ENCODE assay signal across 9 mouse cellular contexts in the genomic region with DNA sequence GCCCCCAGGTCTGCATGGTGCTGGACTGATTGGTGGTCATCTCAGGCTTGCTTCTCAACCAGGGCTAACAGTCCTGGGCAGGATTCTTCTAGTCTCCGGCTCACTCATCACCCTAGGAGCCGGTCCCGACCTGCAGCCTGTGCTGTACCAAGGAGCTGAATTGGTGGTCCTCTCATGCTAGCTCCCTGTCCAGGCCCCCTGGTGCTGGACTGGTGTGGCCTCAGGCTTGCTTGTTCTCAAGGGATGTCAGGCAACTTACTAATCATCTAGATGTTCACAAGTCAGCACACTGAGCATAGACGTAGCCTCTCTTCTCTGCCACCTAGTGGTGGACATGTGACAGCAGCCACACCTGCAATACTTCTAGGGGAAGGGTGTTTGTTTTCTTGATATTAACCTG. TPM values are rescaled to one million over a fixed set of nuclear protein-coding genes. Genes with fewer than 3 reads are reported as not detected.
DNase-seq lines count a peak whose midpoint lies in the region; ATAC-seq and TF ChIP-seq lines count a peak whose summit lies in the region.
"Had no signal": no experiment of that assay in that cellular context is flagged by ENCODE, and none has a peak within 500 bp of the region (broad histone marks: within the 10 kb centered on the region; RNA-seq: fewer than 3 reads in every experiment).

No protein-coding gene starts in this region.

- peaks cover 6% of the 10 kb centered on the region for H3K27me3 ChIP-seq in heart, embryonic 11.5 days (ENCODE audit: control insufficient read depth, insufficient read depth, low read length)
- H3K27me3 ChIP-seq in ES-Bruce4 (ENCODE audit: control insufficient read depth, insufficient read depth, low read length, poor library complexity, severe bottlenecking) = no peaks in the 10 kb centered on the region
- H3K27me3 ChIP-seq in hindbrain, embryonic 13.5 days = peaks cover 53% of the 10 kb centered on the region
- H3K27me3 ChIP-seq in liver, embryonic 13.5 days = 0 out of 2 replicates have a peak, but pooled peaks cover 2% of the 10 kb centered on the region
- peaks cover 17% of the 10 kb centered on the region for H3K27me3 ChIP-seq in neural tube, embryonic 13.5 days

- WGBS in heart, embryonic 11.5 days (ENCODE audit: insufficient replicate concordance) = 54% methylated on average over 4 of the region's 4 CpGs
- WGBS in hindbrain, embryonic 13.5 days = 68% methylated on average over 4 of the region's 4 CpGs
- WGBS in liver, embryonic 13.5 days (ENCODE audit: insufficient replicate concordance) = 51% methylated on average over 4 of the region's 4 CpGs
- 63% methylated on average over 4 of the region's 4 CpGs for WGBS in neural tube, embryonic 13.5 days

- no peak overlapping the region for H3K4me3 ChIP-seq in heart, embryonic 11.5 days (ENCODE audit: low read depth, low read length)
- H3K4me3 ChIP-seq in ES-Bruce4 (ENCODE audit: low read depth, low read length) = no peak overlapping the region
- H3K4me3 ChIP-seq in hindbrain, embryonic 13.5 days = no peak overlapping the region
- H3K4me3 ChIP-seq in liver, embryonic 13.5 days (replicated peaks) = no peak overlapping the region
- H3K4me3 ChIP-seq in neural tube, embryonic 13.5 days = no peak overlapping the region

- no peaks in the 10 kb centered on the region for H3K9me3 ChIP-seq in heart, embryonic 11.5 days (replicated peaks; ENCODE audit: control insufficient read depth, low read length)
- H3K9me3 ChIP-seq in ES-Bruce4 (replicated peaks; ENCODE audit: control insufficient read depth, insufficient read depth, low read length, poor library complexity, severe bottlenecking) = no peaks in the 10 kb centered on the region
- H3K9me3 ChIP-seq in hindbrain, embryonic 13.5 days = no peaks in the 10 kb centered on the region
- no peaks in the 10 kb centered on the region for H3K9me3 ChIP-seq in liver, embryonic 13.5 days (replicated peaks)
- H3K9me3 ChIP-seq in neural tube, embryonic 13.5 days = no peaks in the 10 kb centered on the region

- TF ChIP-seq EP300 in ES-Bruce4 (IDR thresholded peaks at IDR 0.05; ENCODE audit: insufficient read depth, low read depth, low read length) = no peak

- intact Hi-C loops in heart, postnatal 25 days (cut with DNase I) = loop anchor here (10.0 kb wide), 1 partner anchor 588 kb away; a partner anchor contains a TSS

- no peaks in the 10 kb centered on the region for H3K4me1 ChIP-seq in heart, embryonic 11.5 days (ENCODE audit: control insufficient read depth, insufficient read depth, low read length)
- no peaks in the 10 kb centered on the region for H3K4me1 ChIP-seq in ES-Bruce4 (ENCODE audit: control insufficient read depth, insufficient read depth, low read length)
- H3K4me1 ChIP-seq in hindbrain, embryonic 13.5 days (replicated peaks) = no peaks in the 10 kb centered on the region
- peaks cover 3% of the 10 kb centered on the region; the same call in 1 of the 2 replicates for H3K4me1 ChIP-seq in liver, embryonic 13.5 days (replicated peaks)
- H3K4me1 ChIP-seq in neural tube, embryonic 13.5 days (replicated peaks) = no peaks in the 10 kb centered on the region

- no peak for DNase-seq in heart, postnatal 25 days (ENCODE audit: low spot score)
- DNase-seq in embryo, embryonic 10 days (ENCODE audit: low spot score) = peak; percentile 76
- DNase-seq in liver, embryonic 13.5 days = no peak
- DNase-seq in left cerebral cortex, adult 18-20 months (ENCODE audit: low spot score in 2 of 2) = no peak

- TF ChIP-seq CTCF in ES-Bruce4 (IDR thresholded peaks at IDR 0.05; ENCODE audit: low read depth, low read length) = peak; percentile 65

- ATAC-seq in heart, embryonic 11.5 days (replicated peaks; ENCODE audit: insufficient number of reproducible peaks, low FRiP score, low TSS enrichment) = 0 out of 2 replicates have a peak, but pooled peaks have one; percentile 19
- peak; percentile 30; the same call in 1 of the 2 replicates for ATAC-seq in hindbrain, embryonic 13.5 days (ENCODE audit: low FRiP score)
- peak; percentile 42; the same call in 1 of the 2 replicates for ATAC-seq in liver, embryonic 13.5 days (ENCODE audit: low read depth)
- ATAC-seq in neural tube, embryonic 13.5 days (ENCODE audit: low read depth) = peak; percentile 62

- no peak for TF ChIP-seq POLR2A in ES-Bruce4 (IDR thresholded peaks at IDR 0.05; ENCODE audit: insufficient read depth, low read length)

- H3K36me3 ChIP-seq in heart, embryonic 11.5 days (ENCODE audit: control insufficient read depth, insufficient read depth, low read length) = no peaks in the 10 kb centered on the region
- H3K36me3 ChIP-seq in ES-Bruce4 (ENCODE audit: control insufficient read depth, insufficient read depth, low read length, poor library complexity, severe bottlenecking) = no peaks in the 10 kb centered on the region
- H3K36me3 ChIP-seq in hindbrain, embryonic 13.5 days = no peaks in the 10 kb centered on the region
- H3K36me3 ChIP-seq in liver, embryonic 13.5 days = no peaks in the 10 kb centered on the region
- no peaks in the 10 kb centered on the region for H3K36me3 ChIP-seq in neural tube, embryonic 13.5 days

- H3K9ac ChIP-seq in heart, embryonic 11.5 days (ENCODE audit: low read depth, low read length) = no peak overlapping the region
- H3K9ac ChIP-seq in ES-Bruce4 (ENCODE audit: low read depth, poor library complexity, severe bottlenecking) = no peak overlapping the region
- no peak overlapping the region for H3K9ac ChIP-seq in hindbrain, embryonic 13.5 days
- no peak overlapping the region for H3K9ac ChIP-seq in liver, embryonic 13.5 days
- H3K9ac ChIP-seq in neural tube, embryonic 13.5 days = no peak overlapping the region

- no peak overlapping the region for H3K27ac ChIP-seq in heart, embryonic 11.5 days (ENCODE audit: low read depth, low read length)
- H3K27ac ChIP-seq in ES-Bruce4 (ENCODE audit: insufficient read depth, low read length) = no peak overlapping the region
- H3K27ac ChIP-seq in hindbrain, embryonic 13.5 days = no peak overlapping the region
- no peak overlapping the region for H3K27ac ChIP-seq in liver, embryonic 13.5 days
- no peak overlapping the region for H3K27ac ChIP-seq in neural tube, embryonic 13.5 days (replicated peaks)
- H3K27ac ChIP-seq: macrophage had no signal

- H3K4me2 ChIP-seq in heart, embryonic 11.5 days = no peak overlapping the region
- no peak overlapping the region for H3K4me2 ChIP-seq in hindbrain, embryonic 13.5 days
- no peak overlapping the region for H3K4me2 ChIP-seq in liver, embryonic 13.5 days
- H3K4me2 ChIP-seq in neural tube, embryonic 13.5 days = no peak overlapping the region

RNA-seq across cellular contexts. Expression of a gene that starts 9.6 kb away (rescaled TPM):
- polyA plus RNA-seq in heart, embryonic 11.5 days (2014; fragmentation: Nextera tagmentation; extraction: Ambion mirVana) = 43.1 and 55.5 TPM in 2 replicates
- total RNA-seq in heart, postnatal 25 days (2021) = 10 to 100 TPM; 22.5 to 26.9 TPM
- 47.8 and 57.7 TPM in 2 replicates for polyA plus RNA-seq in ES-Bruce4 (2011; ENCODE audit: insufficient read depth, insufficient read length, low read depth, missing spikeins)
- polyA plus RNA-seq in hindbrain, embryonic 13.5 days (2015; fragmentation: Nextera tagmentation; extraction: Ambion mirVana) = 39.0 and 48.0 TPM in 2 replicates
- polyA plus RNA-seq in liver, embryonic 13.5 days (2015; fragmentation: Nextera tagmentation; extraction: Ambion mirVana) = 26.4 and 32.7 TPM in 2 replicates
- 43.8 and 47.0 TPM in 2 replicates for polyA plus RNA-seq in neural tube, embryonic 13.5 days (2015; fragmentation: Nextera tagmentation; extraction: Ambion mirVana)
- total RNA-seq in left cerebral cortex, adult 18-20 months (2021) = 10 to 100 TPM; 37.6 to 39.2 TPM

RNA-seq across cellular contexts. Expression of a gene that starts 57.6 kb away (rescaled TPM):
- 0.89 and 1.7 TPM in 2 replicates for polyA plus RNA-seq in heart, embryonic 11.5 days (2014; fragmentation: Nextera tagmentation; extraction: Ambion mirVana)
- under 1 TPM; 0.53 to 0.62 TPM for total RNA-seq in heart, postnatal 25 days (2021)
- polyA plus RNA-seq in ES-Bruce4 (2011; ENCODE audit: insufficient read depth, insufficient read length, low read depth, missing spikeins) = not detected in 2 replicates
- 1.3 TPM in 2 replicates for polyA plus RNA-seq in hindbrain, embryonic 13.5 days (2015; fragmentation: Nextera tagmentation; extraction: Ambion mirVana)
- 2.0 TPM in 2 replicates for polyA plus RNA-seq in liver, embryonic 13.5 days (2015; fragmentation: Nextera tagmentation; extraction: Ambion mirVana)
- 1.5 and 3.7 TPM in 2 replicates for polyA plus RNA-seq in neural tube, embryonic 13.5 days (2015; fragmentation: Nextera tagmentation; extraction: Ambion mirVana)
- total RNA-seq in left cerebral cortex, adult 18-20 months (2021) = 1 to 10 TPM; 1.9 TPM
